Mouse (Mus musculus): ENCODE results near the gene Mycbp2. TPM values are rescaled to one million over a fixed set of nuclear protein-coding genes. Genes with fewer than 3 reads are reported as not detected.
A peak's percentile ranks its signal among the peaks of the same experiment; 100 is the strongest.

The Mycbp2 gene
- polyA plus RNA-seq, 1 experiment from 2014 or later = 28.6 TPM

GRCm38 (mm10) chr14:103078006-103078912, 268.4 kb downstream of the Mycbp2 start:
- no peak for ATAC-seq (ENCODE audit: low read depth)
- H3K4me3 ChIP-seq (ENCODE audit: low read depth, low read length) = no peak overlapping the region
- no peak overlapping the region for H3K4me2 ChIP-seq (ENCODE audit: low read depth, low read length)
- no peaks in the 10 kb centered on the region for H3K9me3 ChIP-seq (ENCODE audit: control insufficient read depth, low read length)
- 88% methylated on average over 16 of the region's 16 CpGs for WGBS
- no peak overlapping the region for H3K9ac ChIP-seq (ENCODE audit: low read depth, low read length)
- H3K4me1 ChIP-seq (ENCODE audit: control insufficient read depth, insufficient read depth, low read length) = no peaks in the 10 kb centered on the region
- no peaks in the 10 kb centered on the region for H3K27me3 ChIP-seq (replicated peaks; ENCODE audit: control insufficient read depth, insufficient read depth, low read length)
- H3K27ac ChIP-seq (replicated peaks; ENCODE audit: low read depth, low read length) = no peak overlapping the region
- H3K36me3 ChIP-seq (ENCODE audit: control insufficient read depth, insufficient read depth, low read length) = peaks cover 61% of the 10 kb centered on the region
- no peak for DNase-seq (ENCODE audit: low spot score)

GRCm38 (mm10) chr14:103077272-103078005, 269.2 kb downstream of the Mycbp2 start:
- no peak for ATAC-seq (ENCODE audit: low read depth)
- no peak overlapping the region for H3K4me3 ChIP-seq (ENCODE audit: low read depth, low read length)
- no peaks in the 10 kb centered on the region for H3K9me3 ChIP-seq (ENCODE audit: control insufficient read depth, low read length)
- no peaks in the 10 kb centered on the region for H3K27me3 ChIP-seq (replicated peaks; ENCODE audit: control insufficient read depth, insufficient read depth, low read length)
- peaks cover 60% of the 10 kb centered on the region for H3K36me3 ChIP-seq (ENCODE audit: control insufficient read depth, insufficient read depth, low read length)
- H3K4me2 ChIP-seq (ENCODE audit: low read depth, low read length) = no peak overlapping the region
- WGBS = 85% methylated on average over 9 of the region's 9 CpGs
- H3K9ac ChIP-seq (ENCODE audit: low read depth, low read length) = no peak overlapping the region
- no peak for DNase-seq (ENCODE audit: low spot score)
- no peaks in the 10 kb centered on the region for H3K4me1 ChIP-seq (ENCODE audit: control insufficient read depth, insufficient read depth, low read length)
- no peak overlapping the region for H3K27ac ChIP-seq (replicated peaks; ENCODE audit: low read depth, low read length)

- H3K36me3 ChIP-seq (ENCODE audit: control insufficient read depth, insufficient read depth, low read length) = peaks cover 53% of the 10 kb centered on the region
- no peak overlapping the region for H3K4me2 ChIP-seq (ENCODE audit: low read depth, low read length)
- no peaks in the 10 kb centered on the region for H3K27me3 ChIP-seq (replicated peaks; ENCODE audit: control insufficient read depth, insufficient read depth, low read length)
- no peak overlapping the region for H3K4me3 ChIP-seq (ENCODE audit: low read depth, low read length)
- ATAC-seq (ENCODE audit: low read depth) (no peak), DNase-seq (ENCODE audit: low spot score) (no peak)
- WGBS = 90% methylated on average over 7 of the region's 7 CpGs
- H3K9ac ChIP-seq (ENCODE audit: low read depth, low read length) = no peak overlapping the region
- H3K9me3 ChIP-seq (ENCODE audit: control insufficient read depth, low read length) = no peaks in the 10 kb centered on the region
- no peaks in the 10 kb centered on the region for H3K4me1 ChIP-seq (ENCODE audit: control insufficient read depth, insufficient read depth, low read length)
- H3K27ac ChIP-seq (replicated peaks; ENCODE audit: low read depth, low read length) = no peak overlapping the region
Measured at GRCm38 (mm10) chr14:103075166-103075565, 271.4 kb downstream of the Mycbp2 start.

GRCm38 (mm10) chr14:103073825-103074224, 272.8 kb downstream of the Mycbp2 start:
- H3K36me3 ChIP-seq (ENCODE audit: control insufficient read depth, insufficient read depth, low read length) = peaks cover 53% of the 10 kb centered on the region
- DNase-seq (ENCODE audit: low spot score) (no peak), ATAC-seq (ENCODE audit: low read depth) (no peak)
- H3K9ac ChIP-seq (ENCODE audit: low read depth, low read length) = no peak overlapping the region
- no peak overlapping the region for H3K4me2 ChIP-seq (ENCODE audit: low read depth, low read length)
- no peaks in the 10 kb centered on the region for H3K27me3 ChIP-seq (replicated peaks; ENCODE audit: control insufficient read depth, insufficient read depth, low read length)
- no peaks in the 10 kb centered on the region for H3K4me1 ChIP-seq (ENCODE audit: control insufficient read depth, insufficient read depth, low read length)
- no peaks in the 10 kb centered on the region for H3K9me3 ChIP-seq (ENCODE audit: control insufficient read depth, low read length)
- no peak overlapping the region for H3K27ac ChIP-seq (replicated peaks; ENCODE audit: low read depth, low read length)
- H3K4me3 ChIP-seq (ENCODE audit: low read depth, low read length) = no peak overlapping the region
- WGBS = 94% methylated on average over 8 of the region's 8 CpGs

- Histone ChIP-seq H3K4me3 (ENCODE audit: low read depth, low read length) (no peak overlapping the region), H3K27ac (replicated peaks; ENCODE audit: low read depth, low read length) (no peak overlapping the region), H3K36me3 (ENCODE audit: control insufficient read depth, insufficient read depth, low read length) (peaks cover 46% of the 10 kb centered on the region), H3K27me3 (replicated peaks; ENCODE audit: control insufficient read depth, insufficient read depth, low read length) (no peaks in the 10 kb centered on the region), H3K9ac (ENCODE audit: low read depth, low read length) (no peak overlapping the region), H3K4me2 (ENCODE audit: low read depth, low read length) (no peak overlapping the region), H3K4me1 (ENCODE audit: control insufficient read depth, insufficient read depth, low read length) (no peaks in the 10 kb centered on the region), H3K9me3 (ENCODE audit: control insufficient read depth, low read length) (no peaks in the 10 kb centered on the region)
- ATAC-seq (ENCODE audit: low read depth) (no peak), DNase-seq (ENCODE audit: low spot score) (no peak)
- WGBS = 89% methylated on average over 4 of the region's 4 CpGs
Measured at GRCm38 (mm10) chr14:103072731-103073130, 273.9 kb downstream of the Mycbp2 start.

- Histone ChIP-seq H3K9me3 (ENCODE audit: control insufficient read depth, low read length) (no peaks in the 10 kb centered on the region), H3K27ac (replicated peaks; ENCODE audit: low read depth, low read length) (no peak overlapping the region), H3K9ac (ENCODE audit: low read depth, low read length) (no peak overlapping the region), H3K4me2 (ENCODE audit: low read depth, low read length) (peak overlapping the region; percentile 83; the same call in 1 of the 2 replicates), H3K4me3 (ENCODE audit: low read depth, low read length) (no peak overlapping the region), H3K36me3 (ENCODE audit: control insufficient read depth, insufficient read depth, low read length) (peaks cover 35% of the 10 kb centered on the region), H3K27me3 (replicated peaks; ENCODE audit: control insufficient read depth, insufficient read depth, low read length) (no peaks in the 10 kb centered on the region), H3K4me1 (ENCODE audit: control insufficient read depth, insufficient read depth, low read length) (no peaks in the 10 kb centered on the region)
- no peak for ATAC-seq (ENCODE audit: low read depth)
- 92% methylated on average over 12 of the region's 12 CpGs for WGBS
- no peak for DNase-seq (ENCODE audit: low spot score)
Measured at GRCm38 (mm10) chr14:103071471-103071870, 275.1 kb downstream of the Mycbp2 start.

- Histone ChIP-seq H3K27me3 (replicated peaks; ENCODE audit: control insufficient read depth, insufficient read depth, low read length) (no peaks in the 10 kb centered on the region), H3K4me3 (ENCODE audit: low read depth, low read length) (peak overlapping the region; percentile 61), H3K4me1 (ENCODE audit: control insufficient read depth, insufficient read depth, low read length) (no peaks in the 10 kb centered on the region), H3K36me3 (ENCODE audit: control insufficient read depth, insufficient read depth, low read length) (peaks cover 28% of the 10 kb centered on the region), H3K4me2 (ENCODE audit: low read depth, low read length) (peak overlapping the region; percentile 83), H3K27ac (replicated peaks; ENCODE audit: low read depth, low read length) (peak overlapping the region; percentile 77; the same call in 1 of the 2 replicates), H3K9ac (ENCODE audit: low read depth, low read length) (peak overlapping the region; percentile 73), H3K9me3 (ENCODE audit: control insufficient read depth, low read length) (no peaks in the 10 kb centered on the region)
- DNase-seq (ENCODE audit: low spot score) = peak; percentile 12
- WGBS = 2% methylated on average over 10 of the region's 10 CpGs
- no peak for ATAC-seq (ENCODE audit: low read depth)
Measured at GRCm38 (mm10) chr14:103070790-103071189, 275.8 kb downstream of the Mycbp2 start.

GRCm38 (mm10) chr14:103069864-103070611, 276.6 kb downstream of the Mycbp2 start, which contains the start of gene Cln5:
Cln5 (plus strand) TSS chr14:103070216.
- no peaks in the 10 kb centered on the region for H3K9me3 ChIP-seq (ENCODE audit: control insufficient read depth, low read length)
- DNase-seq (ENCODE audit: low spot score) (peak; percentile 97), ATAC-seq (ENCODE audit: low read depth) (peak; percentile 98)
- peak within 1 kb of the TSS; percentile 73 for H3K9ac ChIP-seq (ENCODE audit: low read depth, low read length)
- peak within 1 kb of the TSS; percentile 61 for H3K4me3 ChIP-seq (ENCODE audit: low read depth, low read length)
- no peaks in the 10 kb centered on the region for H3K27me3 ChIP-seq (replicated peaks; ENCODE audit: control insufficient read depth, insufficient read depth, low read length)
- peak within 1 kb of the TSS; percentile 77 for H3K27ac ChIP-seq (replicated peaks; ENCODE audit: low read depth, low read length)
- 0% methylated on average over 29 of the region's 65 CpGs for WGBS
- H3K36me3 ChIP-seq (ENCODE audit: control insufficient read depth, insufficient read depth, low read length) = peaks cover 24% of the 10 kb centered on the region
- no peaks in the 10 kb centered on the region for H3K4me1 ChIP-seq (ENCODE audit: control insufficient read depth, insufficient read depth, low read length)
- peak within 1 kb of the TSS; percentile 83 for H3K4me2 ChIP-seq (ENCODE audit: low read depth, low read length)
